Mouse (Mus musculus): ENCODE measurements around the gene Sirt5.

DNA sequence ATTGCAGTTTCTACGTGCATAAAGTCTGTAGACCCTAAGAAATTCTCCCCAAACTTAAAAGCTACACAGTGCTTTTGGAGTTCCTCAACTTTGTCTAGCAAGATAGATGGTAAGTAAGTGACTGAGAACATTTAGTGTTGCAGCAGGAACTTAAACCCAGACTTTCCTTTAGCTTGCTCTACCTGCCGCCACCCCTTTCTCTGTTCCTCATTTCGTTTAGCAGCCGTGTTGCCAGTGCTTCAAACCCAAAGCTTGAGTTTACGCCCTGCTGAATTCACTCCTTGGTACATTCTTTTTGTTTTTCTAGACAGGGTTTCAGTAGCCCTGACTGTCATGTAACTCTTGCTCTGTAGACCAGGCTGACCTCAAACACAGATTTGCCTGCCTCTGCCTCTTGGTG is 34.3 kb downstream of the Sirt5 start:
- TF ChIP-seq USF1 (IDR thresholded peaks at IDR 0.05; ENCODE audit: low read depth) = no peak
- TF ChIP-seq POLR2A (IDR thresholded peaks at IDR 0.05; ENCODE audit: insufficient read length, low read depth) = no peak
- no peak for TF ChIP-seq TCF12 (IDR thresholded peaks at IDR 0.05; ENCODE audit: insufficient read depth, poor library complexity, severe bottlenecking)
- TF ChIP-seq POLR2AphosphoS2 (IDR thresholded peaks at IDR 0.05; ENCODE audit: insufficient read length, low read depth) = no peak
- TF ChIP-seq E2F4 (IDR thresholded peaks at IDR 0.05; ENCODE audit: insufficient read depth) = no peak
- TF ChIP-seq SRF (IDR thresholded peaks at IDR 0.05; ENCODE audit: control insufficient read depth, insufficient read length, low read depth) = no peak
- no peak for TF ChIP-seq MAX (IDR thresholded peaks at IDR 0.05; ENCODE audit: low read depth)
- no peak for TF ChIP-seq CEBPB (IDR thresholded peaks at IDR 0.05; ENCODE audit: insufficient read depth, poor library complexity, severe bottlenecking)
- TF ChIP-seq REST (IDR thresholded peaks at IDR 0.05; ENCODE audit: insufficient read depth, insufficient read length) = no peak
- no peak for TF ChIP-seq MYOD1 (IDR thresholded peaks at IDR 0.05; ENCODE audit: control insufficient read depth in 1 of 3, insufficient read length in 2 of 3, low read depth in 2 of 3)
